Mouse (Mus musculus): ENCODE results near the gene Prkar2b. TPM values are rescaled to one million over a fixed set of nuclear protein-coding genes. Genes with fewer than 3 reads are reported as not detected.
A peak's percentile ranks its signal among the peaks of the same experiment; 100 is the strongest.
"Not testable (repeated sequence)": the region's sequence is repeated elsewhere in the genome, so short reads cannot be mapped to it uniquely, and the experiment has no call there.

Prkar2b gene
- total RNA-seq, 1 experiment from 2014 or later = 13.8 TPM

DNA sequence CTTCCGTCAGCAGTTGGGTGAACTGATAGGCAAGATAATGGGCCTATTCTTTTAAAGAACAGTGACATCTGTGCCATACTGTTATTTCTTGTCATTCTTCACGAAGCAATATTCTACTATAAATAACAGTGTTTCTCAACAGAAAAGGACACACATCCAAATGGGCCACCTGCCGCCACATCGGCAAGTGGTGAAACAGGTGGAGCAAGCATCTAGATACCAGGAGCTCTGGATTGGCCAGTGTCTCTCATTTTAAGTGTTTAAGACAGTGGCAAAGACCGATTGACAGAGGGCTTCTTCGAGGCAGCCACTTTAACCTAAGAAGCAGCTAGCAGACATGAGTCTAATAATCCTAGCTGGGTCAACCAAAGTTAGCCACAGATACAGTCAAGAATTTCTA, 44.6 kb downstream of the Prkar2b start:
- ATAC-seq (replicated peaks; ENCODE audit: insufficient number of reproducible peaks, low FRiP score, low TSS enrichment, poor library complexity, severe bottlenecking) = no peak

- no peak; the same call in 1 of the 2 replicates for ATAC-seq (replicated peaks; ENCODE audit: insufficient number of reproducible peaks, low FRiP score, low TSS enrichment, poor library complexity, severe bottlenecking)
Observed at GRCm38 (mm10) chr12:32015268-32015769, 45.8 kb downstream of the Prkar2b start.

- ATAC-seq (replicated peaks; ENCODE audit: insufficient number of reproducible peaks, low FRiP score, low TSS enrichment, poor library complexity, severe bottlenecking) = no peak
Observed at GRCm38 (mm10) chr12:32014811-32015210, 46.3 kb downstream of the Prkar2b start.

DNA sequence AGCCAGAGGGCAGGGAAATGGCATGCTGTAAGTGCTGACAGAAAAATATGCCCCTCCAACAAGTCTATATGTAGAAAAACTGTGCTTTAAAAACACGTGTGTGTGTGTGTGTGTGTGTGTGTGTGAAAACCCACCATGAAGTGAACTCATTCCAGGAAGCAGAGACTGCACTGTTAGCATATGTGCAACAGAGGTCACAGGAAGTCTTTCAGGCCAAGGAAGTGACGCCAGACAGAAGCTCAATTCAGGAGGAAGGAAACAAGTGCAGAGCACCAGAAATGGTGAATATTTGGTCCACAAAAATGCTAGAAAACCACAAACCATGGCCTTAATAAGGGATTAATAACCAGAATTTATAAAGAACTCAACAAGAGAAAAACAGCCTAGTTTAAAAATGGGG, 48.9 kb downstream of the Prkar2b start:
- ATAC-seq (replicated peaks; ENCODE audit: insufficient number of reproducible peaks, low FRiP score, low TSS enrichment, poor library complexity, severe bottlenecking) = no peak; the same call in 1 of the 2 replicates

GRCm38 (mm10) chr12:32011128-32011527, 50.0 kb downstream of the Prkar2b start:
- no peak for ATAC-seq (replicated peaks; ENCODE audit: insufficient number of reproducible peaks, low FRiP score, low TSS enrichment, poor library complexity, severe bottlenecking)

DNA sequence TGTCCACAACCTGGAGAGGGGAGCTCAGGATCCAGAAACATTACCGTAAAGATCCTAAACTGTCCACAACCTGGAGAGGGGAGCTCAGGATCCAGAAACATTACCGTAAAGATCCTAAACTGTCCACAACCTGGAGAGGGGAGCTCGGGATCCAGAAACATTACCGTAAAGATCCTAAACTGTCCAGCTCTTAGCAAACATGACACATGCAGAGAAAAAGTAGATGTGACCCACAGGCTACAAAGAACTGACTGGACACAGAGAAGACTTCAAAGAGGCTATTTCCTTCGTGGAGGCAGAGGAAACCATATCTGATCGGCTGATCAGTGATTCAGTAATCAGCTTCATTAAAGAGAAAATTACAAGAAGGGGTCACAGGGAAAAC, 51.1 kb downstream of the Prkar2b start:
- not testable (repeated sequence) for ATAC-seq (replicated peaks; ENCODE audit: insufficient number of reproducible peaks, low FRiP score, low TSS enrichment, poor library complexity, severe bottlenecking)

GRCm38 (mm10) chr12:32009267-32009984, 51.7 kb downstream of the Prkar2b start:
- ATAC-seq (replicated peaks; ENCODE audit: insufficient number of reproducible peaks, low FRiP score, low TSS enrichment, poor library complexity, severe bottlenecking) = no peak

GRCm38 (mm10) chr12:32008728-32009127, 52.4 kb downstream of the Prkar2b start:
- ATAC-seq (replicated peaks; ENCODE audit: insufficient number of reproducible peaks, low FRiP score, low TSS enrichment, poor library complexity, severe bottlenecking) = 0 out of 2 replicates have a peak, but pooled peaks have one; percentile 32

DNA sequence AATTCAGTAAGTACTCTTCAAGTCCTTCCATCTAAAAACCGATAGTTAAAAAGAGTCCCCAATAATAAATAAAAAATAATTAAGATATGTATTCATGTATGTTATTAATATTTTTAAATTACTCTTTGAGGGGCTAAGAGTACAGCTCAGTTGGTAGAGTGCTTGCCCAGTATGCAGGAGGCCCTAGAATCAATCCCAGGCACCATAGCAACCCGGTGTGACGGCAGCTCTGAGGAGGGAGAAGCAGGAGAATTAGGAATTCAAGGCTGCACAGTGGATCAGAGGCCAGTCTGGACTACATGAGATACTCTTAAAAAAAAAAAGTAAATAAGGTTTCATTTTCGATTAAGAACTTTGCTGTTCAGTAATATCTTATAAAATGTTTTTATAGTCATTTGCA, 53.5 kb downstream of the Prkar2b start:
- ATAC-seq (replicated peaks; ENCODE audit: insufficient number of reproducible peaks, low FRiP score, low TSS enrichment, poor library complexity, severe bottlenecking) = no peak

DNA sequence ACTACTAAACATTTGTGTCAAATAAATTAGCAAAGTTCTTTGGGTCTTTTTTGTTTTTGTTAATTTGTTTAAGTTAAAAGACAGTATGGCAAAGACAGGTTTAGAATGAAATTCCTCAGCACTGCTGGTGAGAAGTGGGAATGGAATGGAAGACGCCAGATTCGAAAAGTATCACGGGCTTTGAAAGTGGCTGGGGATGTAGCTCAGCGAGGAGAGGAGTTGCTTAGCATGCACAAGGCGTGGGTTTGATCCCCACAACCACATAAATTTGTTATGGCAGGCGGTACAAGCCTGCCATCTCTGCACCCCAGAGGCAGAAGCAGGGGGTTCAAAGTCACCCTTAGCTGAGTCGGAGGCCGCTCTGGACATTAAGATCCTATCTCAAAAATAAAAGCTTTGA, 54.1 kb downstream of the Prkar2b start:
- ATAC-seq (replicated peaks; ENCODE audit: insufficient number of reproducible peaks, low FRiP score, low TSS enrichment, poor library complexity, severe bottlenecking) = no peak

DNA sequence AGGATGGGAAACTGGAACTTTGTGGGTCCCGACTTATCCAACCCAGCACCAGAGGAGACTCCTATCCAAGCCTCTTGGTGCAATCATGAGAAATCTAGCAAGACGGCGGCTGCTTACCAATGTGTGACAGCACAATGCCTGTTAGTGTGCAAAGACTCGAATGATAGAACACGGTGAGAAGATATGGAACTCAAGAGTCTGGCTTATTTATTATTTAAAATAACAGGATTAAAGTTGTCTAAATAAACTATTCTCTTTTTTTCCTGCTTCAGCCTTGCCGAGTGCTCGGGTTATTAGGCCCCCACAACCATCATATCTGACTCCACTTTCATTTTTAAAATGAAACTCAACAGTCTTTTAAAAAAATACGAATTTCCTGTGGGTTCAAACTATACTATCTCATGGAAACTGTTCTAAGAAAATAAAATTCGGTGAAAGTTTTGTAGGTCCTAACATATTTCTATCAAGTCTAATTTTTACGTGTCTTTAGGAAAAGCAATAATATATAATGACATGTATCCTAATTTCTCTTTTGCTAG, 54.6 kb downstream of the Prkar2b start:
- ATAC-seq (replicated peaks; ENCODE audit: insufficient number of reproducible peaks, low FRiP score, low TSS enrichment, poor library complexity, severe bottlenecking) = no peak

DNA sequence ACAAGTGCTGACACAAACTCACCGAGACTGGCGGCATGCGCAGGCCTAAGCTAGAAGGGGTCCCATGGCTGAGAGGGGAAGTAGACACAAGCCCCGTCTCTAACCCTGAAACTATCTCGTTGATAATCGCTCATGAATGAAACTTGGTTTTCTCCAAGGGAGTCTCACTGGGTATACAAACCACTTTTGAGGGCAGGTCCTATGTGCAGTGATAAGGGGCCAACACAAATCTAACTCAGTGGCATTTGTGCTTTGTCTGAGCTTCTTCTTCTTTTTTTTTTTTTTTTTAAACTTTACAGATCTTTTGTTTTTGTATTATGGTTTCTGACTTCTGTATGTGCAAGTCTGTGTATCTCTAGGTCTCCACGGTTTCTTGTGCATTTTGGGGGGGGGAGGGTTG, 60.6 kb downstream of the Prkar2b start:
- ATAC-seq (replicated peaks; ENCODE audit: insufficient number of reproducible peaks, low FRiP score, low TSS enrichment, poor library complexity, severe bottlenecking) = no peak

DNA sequence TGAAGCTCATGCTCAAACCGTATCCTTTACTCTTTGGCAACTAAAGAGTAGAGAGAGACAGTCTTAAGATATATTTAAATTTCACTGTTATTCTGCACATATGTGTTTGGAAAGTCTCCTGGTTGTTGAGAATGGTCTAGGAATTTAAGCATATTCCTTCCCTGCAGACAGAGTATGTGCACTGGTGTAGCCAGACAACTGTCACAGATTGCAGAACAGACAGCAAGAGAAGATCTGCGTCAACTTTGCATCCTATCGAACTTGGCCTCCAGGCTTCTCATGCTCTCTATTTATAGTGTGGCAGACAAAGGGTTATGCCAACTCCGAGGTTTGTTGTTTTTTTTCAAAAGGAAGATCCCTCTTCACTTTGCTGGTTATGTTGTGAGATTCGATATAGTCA, 62.4 kb downstream of the Prkar2b start:
- no peak for ATAC-seq (replicated peaks; ENCODE audit: insufficient number of reproducible peaks, low FRiP score, low TSS enrichment, poor library complexity, severe bottlenecking)

- ATAC-seq (replicated peaks; ENCODE audit: insufficient number of reproducible peaks, low FRiP score, low TSS enrichment, poor library complexity, severe bottlenecking) = no peak
Observed at GRCm38 (mm10) chr12:31997328-31997878, 63.7 kb downstream of the Prkar2b start.

- ATAC-seq (replicated peaks; ENCODE audit: insufficient number of reproducible peaks, low FRiP score, low TSS enrichment, poor library complexity, severe bottlenecking) = peak; percentile 98
Observed at GRCm38 (mm10) chr12:31996877-31997276, 64.2 kb downstream of the Prkar2b start.

- ATAC-seq (replicated peaks; ENCODE audit: insufficient number of reproducible peaks, low FRiP score, low TSS enrichment, poor library complexity, severe bottlenecking) = no peak
Observed at GRCm38 (mm10) chr12:31990575-31990974, 70.5 kb downstream of the Prkar2b start.

- no peak for ATAC-seq (replicated peaks; ENCODE audit: insufficient number of reproducible peaks, low FRiP score, low TSS enrichment, poor library complexity, severe bottlenecking)
Observed at GRCm38 (mm10) chr12:31989726-31990125, 71.4 kb downstream of the Prkar2b start.

DNA sequence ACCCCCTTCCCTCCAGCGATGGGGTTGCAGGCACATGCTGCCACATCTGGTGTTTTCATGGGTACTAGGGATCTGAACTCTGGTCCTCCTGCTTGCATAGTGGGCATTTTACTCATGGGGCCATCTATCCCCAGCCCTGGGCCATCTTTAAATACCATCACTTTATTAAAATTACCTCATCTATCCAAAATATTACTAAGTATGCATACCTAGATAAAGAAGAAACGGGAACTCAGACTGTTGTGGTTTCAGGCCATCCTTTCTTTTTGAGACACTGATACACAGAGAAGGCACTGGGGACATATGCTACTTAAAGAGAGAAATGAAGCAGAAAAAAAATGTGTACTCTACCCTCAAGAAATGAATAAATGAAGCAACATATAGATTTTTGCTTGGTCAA, 74.6 kb downstream of the Prkar2b start:
- ATAC-seq (replicated peaks; ENCODE audit: insufficient number of reproducible peaks, low FRiP score, low TSS enrichment, poor library complexity, severe bottlenecking) = no peak

GRCm38 (mm10) chr12:31985738-31986137, 75.4 kb downstream of the Prkar2b start:
- ATAC-seq (replicated peaks; ENCODE audit: insufficient number of reproducible peaks, low FRiP score, low TSS enrichment, poor library complexity, severe bottlenecking) = no peak

GRCm38 (mm10) chr12:31984664-31985063, 76.4 kb downstream of the Prkar2b start:
- ATAC-seq (replicated peaks; ENCODE audit: insufficient number of reproducible peaks, low FRiP score, low TSS enrichment, poor library complexity, severe bottlenecking) = 0 out of 2 replicates have a peak, but pooled peaks have one; percentile 20
